Mouse (Mus musculus): ENCODE measurements around the gene Tcf20. TPM values are rescaled to one million over a fixed set of nuclear protein-coding genes. Genes with fewer than 3 reads are reported as not detected.
A peak's percentile ranks its signal among the peaks of the same experiment; 100 is the strongest.

Tcf20 gene
- polyA plus RNA-seq, 1 experiment from 2014 or later, result 18.7 TPM

DNA sequence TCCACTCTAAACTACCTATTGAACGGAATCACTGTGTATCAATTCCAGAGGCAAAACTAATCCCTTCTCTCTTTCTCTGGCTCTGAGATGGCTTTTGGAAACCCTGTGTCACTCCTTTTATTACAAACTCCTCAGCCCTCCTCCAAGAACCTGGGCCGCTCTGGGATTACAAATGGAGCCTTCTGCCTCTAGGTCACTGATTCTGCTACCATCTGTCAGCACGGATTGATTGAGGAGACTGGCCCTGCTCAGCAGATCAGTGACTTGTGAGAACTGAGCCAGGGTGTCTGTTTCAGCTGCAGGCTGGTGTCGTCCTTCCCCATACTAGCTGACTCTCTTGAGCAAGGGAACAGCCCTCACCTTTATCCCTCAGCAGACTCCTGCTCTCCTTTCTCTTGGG lies 85.2 kb downstream of the Tcf20 start:
- Histone ChIP-seq H3K36me3 (no peaks in the 10 kb centered on the region), H3K9ac (replicated peaks) (no peak overlapping the region), H3K27ac (replicated peaks) (no peak overlapping the region), H3K4me2 (replicated peaks) (no peak overlapping the region), H3K4me3 (no peak overlapping the region), H3K27me3 (no peaks in the 10 kb centered on the region), H3K4me1 (peaks cover 70% of the 10 kb centered on the region), H3K9me3 (no peaks in the 10 kb centered on the region)
- WGBS, result 35% methylated on average over 4 of the region's 4 CpGs
- no peak for ATAC-seq (replicated peaks)

DNA sequence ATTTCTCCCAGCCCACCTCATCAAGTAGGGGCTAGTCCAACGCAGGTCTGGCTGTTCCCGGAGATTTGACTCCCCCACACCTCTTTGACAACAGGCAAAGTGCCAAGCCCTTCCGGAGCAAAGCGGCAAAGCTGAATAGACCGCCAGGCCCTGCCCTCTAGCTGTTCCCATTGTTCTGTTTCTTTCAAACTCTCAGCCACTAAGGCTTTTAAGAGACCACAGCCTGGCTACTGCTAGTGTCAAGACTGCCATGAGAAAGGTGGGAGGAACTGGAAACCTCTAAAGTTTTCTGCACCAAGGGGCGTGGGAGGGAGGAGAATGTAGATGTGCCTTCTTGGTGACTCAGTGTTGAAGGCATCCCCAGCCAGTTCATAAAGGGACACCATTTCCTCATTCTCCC lies 86.4 kb downstream of the Tcf20 start:
- Histone ChIP-seq H3K9me3 (no peaks in the 10 kb centered on the region), H3K9ac (replicated peaks) (no peak overlapping the region), H3K4me3 (no peak overlapping the region), H3K27me3 (no peaks in the 10 kb centered on the region), H3K27ac (replicated peaks) (no peak overlapping the region), H3K36me3 (no peaks in the 10 kb centered on the region), H3K4me1 (peaks cover 66% of the 10 kb centered on the region), H3K4me2 (replicated peaks) (no peak overlapping the region)
- no peak for ATAC-seq (replicated peaks)
- 5% methylated on average over 6 of the region's 6 CpGs for WGBS

DNA sequence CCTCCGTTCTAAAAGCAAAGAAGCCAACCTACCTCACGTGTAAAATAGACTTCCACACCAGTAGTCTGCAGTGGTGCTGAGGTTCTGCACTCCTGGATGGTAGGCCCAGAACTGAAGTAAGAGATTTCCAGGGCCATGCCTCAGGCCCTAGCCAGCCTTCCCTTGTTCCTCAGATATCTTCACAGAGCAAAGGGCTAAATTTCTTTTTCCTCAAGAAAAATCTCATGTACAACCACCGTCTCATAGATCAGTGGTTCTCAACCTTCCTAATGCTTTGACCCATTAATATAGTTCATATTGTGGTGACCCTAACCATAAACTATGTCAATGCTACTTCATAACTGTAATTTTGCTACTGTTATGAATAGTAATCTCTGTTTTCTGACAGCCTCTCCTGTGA lies 87.3 kb downstream of the Tcf20 start:
- H3K4me3 ChIP-seq, result peak overlapping the region; percentile 98
- H3K9ac ChIP-seq (replicated peaks), result 0 out of 2 replicates have a peak overlapping the region, but pooled peaks have one; percentile 29
- no peaks in the 10 kb centered on the region for H3K9me3 ChIP-seq
- H3K4me2 ChIP-seq (replicated peaks), result peak overlapping the region; percentile 76
- no peak for ATAC-seq (replicated peaks)
- 41% methylated on average over 3 of the region's 3 CpGs for WGBS
- peaks cover 62% of the 10 kb centered on the region for H3K4me1 ChIP-seq
- H3K36me3 ChIP-seq, result no peaks in the 10 kb centered on the region
- H3K27me3 ChIP-seq, result no peaks in the 10 kb centered on the region
- peak overlapping the region; percentile 53 for H3K27ac ChIP-seq (replicated peaks)

DNA sequence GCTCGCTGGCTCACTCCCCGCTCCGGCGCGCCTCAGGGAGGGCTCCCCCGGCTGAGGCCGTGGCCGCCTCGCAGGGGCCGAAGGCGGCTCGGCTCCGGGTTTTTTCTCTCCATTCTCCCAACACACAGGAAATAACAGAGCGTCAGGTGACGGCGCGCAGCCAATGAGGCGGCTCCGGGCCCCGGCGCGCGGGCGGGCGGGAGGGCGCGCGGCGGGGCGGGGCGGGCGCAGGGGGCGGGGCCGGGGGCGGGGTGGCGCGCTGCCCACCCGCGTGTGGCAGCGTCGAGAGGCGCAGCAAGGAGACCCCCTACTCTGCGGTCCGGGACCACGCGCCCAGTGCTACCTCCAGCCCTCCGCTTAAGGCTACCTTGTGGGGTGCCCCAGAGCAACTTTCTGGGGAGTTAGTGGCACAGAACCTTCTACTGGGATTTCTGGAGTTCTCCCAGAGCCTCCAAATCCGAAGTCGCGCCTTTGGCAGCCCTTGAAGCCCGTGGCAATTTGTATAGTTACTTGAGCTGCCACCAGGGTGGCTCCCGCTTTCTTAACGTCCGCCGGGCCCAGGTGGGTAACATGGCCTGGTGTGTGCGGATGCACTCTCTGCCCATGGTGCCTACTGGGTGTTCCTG lies 87.9 kb downstream of the Tcf20 start:
- peak; percentile 91 for ATAC-seq (replicated peaks)
- Histone ChIP-seq H3K36me3 (no peaks in the 10 kb centered on the region), H3K9me3 (no peaks in the 10 kb centered on the region), H3K4me3 (peak overlapping the region; percentile 98), H3K9ac (replicated peaks) (peak overlapping the region; percentile 95), H3K27ac (replicated peaks) (peak overlapping the region; percentile 96), H3K4me1 (peaks cover 57% of the 10 kb centered on the region), H3K4me2 (replicated peaks) (peak overlapping the region; percentile 76), H3K27me3 (no peaks in the 10 kb centered on the region)
- WGBS, result 1% methylated on average over 50 of the region's 56 CpGs

DNA sequence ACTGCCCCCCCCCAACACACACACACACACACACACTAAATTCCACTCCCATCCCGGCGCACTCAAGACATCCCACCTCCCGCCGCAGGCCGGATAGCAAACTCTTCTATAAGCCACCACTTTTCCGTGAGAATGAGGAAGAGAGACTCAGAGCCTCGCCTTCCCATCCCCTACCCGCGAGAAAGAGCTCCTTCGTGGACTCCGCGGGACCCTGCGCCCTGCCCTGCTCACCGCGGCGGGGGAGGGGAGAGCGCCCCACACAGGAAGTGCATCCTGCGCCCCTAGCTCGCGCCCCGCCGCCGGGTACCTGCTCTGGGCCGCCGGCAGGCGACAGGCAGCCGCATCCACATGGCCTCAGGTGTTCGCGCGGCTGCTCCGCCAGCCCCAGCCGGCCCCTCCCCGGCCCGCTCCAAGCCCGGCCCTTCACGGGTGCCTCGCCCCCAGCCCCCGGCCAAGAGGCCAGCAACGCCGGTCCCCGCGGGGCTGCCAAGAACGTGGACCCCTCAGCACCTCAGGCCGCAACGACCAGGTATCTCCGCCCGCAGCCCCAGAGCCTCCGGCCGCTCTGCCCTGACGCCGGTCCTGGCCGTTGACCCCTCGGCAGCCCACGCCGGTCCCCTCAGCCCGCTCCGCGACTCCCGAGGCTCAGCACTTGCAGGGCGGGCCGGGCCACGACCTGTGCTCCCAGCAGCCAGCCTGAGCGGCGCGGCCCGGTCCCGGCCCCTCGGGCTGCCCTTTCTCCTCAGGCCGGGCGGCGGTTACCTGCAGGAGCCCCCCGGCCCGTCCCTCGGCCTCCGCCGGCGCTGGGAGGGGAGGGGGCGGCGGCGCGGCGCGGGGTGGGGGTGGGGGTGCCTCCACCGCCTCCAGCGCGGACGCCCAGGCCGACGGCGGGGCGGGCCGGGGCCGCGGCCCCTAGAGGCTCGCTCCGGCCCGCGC lies 88.7 kb downstream of the Tcf20 start:
- under 1% methylated on average over 75 of the region's 98 CpGs for WGBS
- H3K4me1 ChIP-seq, result peaks cover 49% of the 10 kb centered on the region

GRCm38 (mm10) chr15:82898141-82898739 lies 89.4 kb downstream of the Tcf20 start:
- H3K9me3 ChIP-seq, result no peaks in the 10 kb centered on the region
- no peak for ATAC-seq (replicated peaks)
- peak overlapping the region; percentile 95 for H3K9ac ChIP-seq (replicated peaks)
- 14% methylated on average over 11 of the region's 11 CpGs for WGBS
- no peaks in the 10 kb centered on the region for H3K36me3 ChIP-seq
- H3K27me3 ChIP-seq, result no peaks in the 10 kb centered on the region
- peak overlapping the region; percentile 76 for H3K4me2 ChIP-seq (replicated peaks)
- H3K4me1 ChIP-seq, result peaks cover 44% of the 10 kb centered on the region
- peak overlapping the region; percentile 98 for H3K4me3 ChIP-seq
- H3K27ac ChIP-seq (replicated peaks), result peak overlapping the region; percentile 96; the same call in 1 of the 2 replicates

More for the DNA sequence above, 88.7 kb downstream of the Tcf20 start:
- H3K4me2 ChIP-seq (replicated peaks), result peak overlapping the region; percentile 76
- ATAC-seq (replicated peaks), result peak; percentile 69
- no peaks in the 10 kb centered on the region for H3K9me3 ChIP-seq
- peak overlapping the region; percentile 96 for H3K27ac ChIP-seq (replicated peaks)
- peak overlapping the region; percentile 95 for H3K9ac ChIP-seq (replicated peaks)
- H3K4me3 ChIP-seq, result peak overlapping the region; percentile 98
- H3K36me3 ChIP-seq, result no peaks in the 10 kb centered on the region
- H3K27me3 ChIP-seq, result no peaks in the 10 kb centered on the region

GRCm38 (mm10) chr15:82896336-82896735 lies 91.3 kb downstream of the Tcf20 start:
- H3K4me3 ChIP-seq, result no peak overlapping the region
- no peak overlapping the region for H3K9ac ChIP-seq (replicated peaks)
- H3K27ac ChIP-seq (replicated peaks), result no peak overlapping the region
- H3K4me1 ChIP-seq, result peaks cover 33% of the 10 kb centered on the region
- WGBS, result 79% methylated on average over 1 of the region's 1 CpGs
- no peaks in the 10 kb centered on the region for H3K9me3 ChIP-seq
- ATAC-seq (replicated peaks), result no peak
- H3K4me2 ChIP-seq (replicated peaks), result no peak overlapping the region
- H3K36me3 ChIP-seq, result no peaks in the 10 kb centered on the region
- H3K27me3 ChIP-seq, result no peaks in the 10 kb centered on the region

DNA sequence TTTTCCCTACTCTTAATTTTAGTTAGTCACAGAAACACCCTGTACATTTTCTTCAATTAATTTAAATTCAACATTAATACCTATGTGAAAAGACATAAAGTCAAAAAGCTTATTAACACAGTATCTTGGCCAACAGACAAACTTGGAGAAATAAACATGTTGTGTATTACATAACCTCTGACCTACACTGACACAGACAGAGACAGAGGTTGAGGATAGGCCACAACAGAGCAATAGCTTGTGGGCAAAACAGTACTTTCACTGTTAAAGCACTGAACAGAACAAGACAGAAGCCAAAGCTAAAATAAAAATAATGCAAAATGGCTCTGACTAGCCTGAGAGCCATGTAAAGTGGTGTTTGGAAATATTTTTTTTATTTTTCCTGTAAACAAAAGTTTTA lies 97.2 kb downstream of the Tcf20 start:
- no peak for ATAC-seq (replicated peaks)
- Histone ChIP-seq H3K27ac (replicated peaks) (no peak overlapping the region), H3K4me1 (peaks cover 3% of the 10 kb centered on the region; the same call in 1 of the 2 replicates), H3K9ac (replicated peaks) (no peak overlapping the region), H3K4me2 (replicated peaks) (no peak overlapping the region), H3K27me3 (no peaks in the 10 kb centered on the region), H3K36me3 (no peaks in the 10 kb centered on the region), H3K4me3 (no peak overlapping the region), H3K9me3 (no peaks in the 10 kb centered on the region)

DNA sequence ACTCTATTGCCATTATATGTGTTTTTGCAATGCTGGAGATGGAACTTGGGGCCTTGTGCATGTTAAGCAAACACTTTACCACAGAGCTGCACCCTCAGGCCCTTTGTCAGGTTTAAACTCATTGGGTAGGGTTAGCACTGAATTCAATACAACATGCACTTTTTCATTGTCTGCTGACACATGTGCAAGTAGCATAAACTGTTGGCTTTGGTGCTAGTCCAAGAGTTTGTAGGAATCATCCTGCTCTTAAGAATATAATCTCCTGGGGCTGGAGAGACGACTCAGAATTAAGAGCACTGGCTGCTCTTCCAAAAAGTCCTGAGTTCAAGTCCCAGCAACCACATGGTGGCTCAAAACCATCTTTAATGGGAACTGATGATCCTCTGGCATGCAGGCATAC lies 98.2 kb downstream of the Tcf20 start:
- no peak overlapping the region for H3K9ac ChIP-seq (replicated peaks)
- no peak overlapping the region for H3K4me3 ChIP-seq
- 76% methylated on average over 1 of the region's 1 CpGs for WGBS
- H3K27ac ChIP-seq (replicated peaks), result no peak overlapping the region
- H3K9me3 ChIP-seq, result no peaks in the 10 kb centered on the region
- no peaks in the 10 kb centered on the region for H3K36me3 ChIP-seq
- no peak for ATAC-seq (replicated peaks)
- H3K27me3 ChIP-seq, result no peaks in the 10 kb centered on the region
- H3K4me2 ChIP-seq (replicated peaks), result no peak overlapping the region
- H3K4me1 ChIP-seq, result peaks cover 3% of the 10 kb centered on the region; the same call in 1 of the 2 replicates

- WGBS, result 98% methylated on average over 2 of the region's 2 CpGs
Observed at GRCm38 (mm10) chr15:82888466-82888865, 99.2 kb downstream of the Tcf20 start.

DNA sequence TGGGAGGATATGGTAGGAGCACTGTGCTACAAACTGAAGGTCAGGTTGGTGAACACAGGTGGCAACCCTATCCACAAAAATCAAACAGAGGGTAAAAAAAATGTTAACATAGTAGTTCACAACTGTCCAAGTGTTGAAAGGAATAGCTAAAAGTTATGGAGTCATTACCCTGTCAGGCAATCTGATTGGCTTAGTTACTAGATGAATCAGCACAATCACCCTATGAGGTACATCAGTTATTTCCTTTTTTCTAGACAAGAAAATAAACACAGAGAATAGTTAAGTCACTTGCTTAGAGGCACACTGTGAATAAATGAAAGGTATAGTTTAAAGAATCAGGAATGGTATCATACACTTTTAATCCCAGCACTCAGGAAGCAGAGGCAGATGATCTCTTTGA lies 110.4 kb downstream of the Tcf20 start:
- Histone ChIP-seq H3K9ac (replicated peaks) (no peak overlapping the region), H3K27me3 (no peaks in the 10 kb centered on the region), H3K4me3 (no peak overlapping the region), H3K27ac (replicated peaks) (no peak overlapping the region), H3K36me3 (no peaks in the 10 kb centered on the region), H3K9me3 (no peaks in the 10 kb centered on the region), H3K4me2 (replicated peaks) (no peak overlapping the region), H3K4me1 (0 out of 2 replicates have a peak, but pooled peaks cover 3% of the 10 kb centered on the region)
- ATAC-seq (replicated peaks), result no peak

More at GRCm38 (mm10) chr15:82888466-82888865, 99.2 kb downstream of the Tcf20 start:
- Histone ChIP-seq H3K27ac (replicated peaks) (no peak overlapping the region), H3K9ac (replicated peaks) (no peak overlapping the region), H3K4me1 (peaks cover 3% of the 10 kb centered on the region; the same call in 1 of the 2 replicates), H3K36me3 (no peaks in the 10 kb centered on the region), H3K4me2 (replicated peaks) (no peak overlapping the region), H3K4me3 (no peak overlapping the region), H3K9me3 (no peaks in the 10 kb centered on the region), H3K27me3 (no peaks in the 10 kb centered on the region)
- ATAC-seq (replicated peaks), result no peak

GRCm38 (mm10) chr15:82876863-82877262 lies 110.8 kb downstream of the Tcf20 start:
- WGBS, result 82% methylated on average over 2 of the region's 2 CpGs
- no peaks in the 10 kb centered on the region for H3K36me3 ChIP-seq
- H3K9me3 ChIP-seq, result no peaks in the 10 kb centered on the region
- H3K4me3 ChIP-seq, result no peak overlapping the region
- H3K4me2 ChIP-seq (replicated peaks), result no peak overlapping the region
- 0 out of 2 replicates have a peak, but pooled peaks cover 3% of the 10 kb centered on the region for H3K4me1 ChIP-seq
- no peak overlapping the region for H3K27ac ChIP-seq (replicated peaks)
- no peak for ATAC-seq (replicated peaks)
- no peaks in the 10 kb centered on the region for H3K27me3 ChIP-seq
- H3K9ac ChIP-seq (replicated peaks), result no peak overlapping the region

All from forebrain, embryonic 15.5 days (tissue).